7 mouse cellular contexts compared by ENCODE assay signal in genomic region chr15:6626123-6626522, GRCm38 (mm10).
"Had no signal": no experiment of that assay in that cellular context is flagged by ENCODE, and none has a peak within 500 bp of the region (broad histone marks: within the 10 kb centered on the region; RNA-seq: fewer than 3 reads in every experiment).

No protein-coding gene starts in this region.

- H3K4me3 ChIP-seq: limb, embryonic 13.5 days; liver, embryonic 15.5 days; midbrain, embryonic 12.5 days; neural tube, embryonic 15.5 days had no signal

- H3K9me3 ChIP-seq: kidney, embryonic 15.5 days; limb, embryonic 13.5 days; liver, embryonic 15.5 days; midbrain, embryonic 12.5 days; neural tube, embryonic 15.5 days had no signal

- H3K9ac ChIP-seq: kidney, embryonic 15.5 days; limb, embryonic 13.5 days; liver, embryonic 15.5 days; lung, embryonic 14.5 days; midbrain, embryonic 12.5 days; neural tube, embryonic 15.5 days had no signal

- H3K27ac ChIP-seq: kidney, embryonic 15.5 days; limb, embryonic 13.5 days; liver, embryonic 15.5 days; midbrain, embryonic 12.5 days; neural tube, embryonic 15.5 days; stomach, postnatal 0 days had no signal

- H3K36me3 ChIP-seq: kidney, embryonic 15.5 days; limb, embryonic 13.5 days; liver, embryonic 15.5 days; midbrain, embryonic 12.5 days; neural tube, embryonic 15.5 days had no signal

- H3K27me3 ChIP-seq: kidney, embryonic 15.5 days; limb, embryonic 13.5 days; liver, embryonic 15.5 days; neural tube, embryonic 15.5 days had no signal
